Mouse (Mus musculus): Measurements from ENCODE around the gene Otog.

DNA sequence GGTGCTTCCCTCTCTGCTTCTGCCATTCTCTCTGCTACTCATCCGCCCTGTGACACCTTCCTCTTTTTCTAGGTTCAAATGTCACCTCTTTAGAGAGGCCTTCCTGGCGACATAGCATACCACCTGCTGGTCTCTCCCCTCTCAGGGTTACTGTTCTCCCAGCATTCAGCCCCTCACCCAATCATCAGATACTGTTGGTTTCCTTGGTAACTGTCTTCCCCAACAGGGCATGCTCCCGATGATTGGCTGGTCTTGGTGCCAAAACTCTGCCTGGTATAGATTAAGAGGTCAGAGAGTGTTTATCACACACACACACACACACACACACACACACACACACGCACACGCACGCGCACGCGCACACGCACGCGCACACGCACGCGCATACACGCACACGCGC, 4.8 kb upstream of the Otog start:
- TF ChIP-seq CTCF (conservative IDR thresholded peaks at IDR 0.05 in 1 of 2, IDR thresholded peaks at IDR 0.05 in 1 of 2; ENCODE audit: low read depth in 2 of 2, low read length in 2 of 2): no peak
- no peak for TF ChIP-seq EP300 (IDR thresholded peaks at IDR 0.05; ENCODE audit: low read length)
- no peak for TF ChIP-seq POLR2A (IDR thresholded peaks at IDR 0.05; ENCODE audit: low read depth, low read length)
- no peak for TF ChIP-seq SIN3A (IDR thresholded peaks at IDR 0.05; ENCODE audit: low read length)
- TF ChIP-seq TCF12 (IDR thresholded peaks at IDR 0.05; ENCODE audit: low read depth, low read length): no peak
- no peak for TF ChIP-seq USF1 (IDR thresholded peaks at IDR 0.05; ENCODE audit: low read depth, low read length)
- no peak for TF ChIP-seq MXI1 (IDR thresholded peaks at IDR 0.05; ENCODE audit: low read depth, low read length)

Data from CH12.LX (cell line).